Mouse (Mus musculus): Measurements from ENCODE around the gene Kcnma1.

GRCm38 (mm10) chr14:23718667-23719066 is 295.6 kb downstream of the Kcnma1 start:
- TF ChIP-seq POLR2A (IDR thresholded peaks at IDR 0.05; ENCODE audit: control insufficient read depth in 1 of 2, insufficient read depth in 1 of 2, low read depth in 1 of 2, low read length in 2 of 2, poor library complexity in 1 of 2) = no peak
- TF ChIP-seq TBP (IDR thresholded peaks at IDR 0.05; ENCODE audit: low read depth, low read length) = no peak
- TF ChIP-seq CTCF (IDR thresholded peaks at IDR 0.05 in 2 of 3, conservative IDR thresholded peaks at IDR 0.05 in 1 of 3; ENCODE audit: control insufficient read depth in 1 of 3, insufficient read depth in 1 of 3, low read depth in 2 of 3, low read length in 3 of 3, poor library complexity in 1 of 3, severe bottlenecking in 1 of 3) = no peak
- TF ChIP-seq POLR2AphosphoS2 (IDR thresholded peaks at IDR 0.05; ENCODE audit: low read length) = no peak
- TF ChIP-seq USF1 (IDR thresholded peaks at IDR 0.05; ENCODE audit: low read depth, low read length) = no peak
- TF ChIP-seq NELFE (IDR thresholded peaks at IDR 0.05; ENCODE audit: low read depth, low read length) = no peak
- TF ChIP-seq MAFK (IDR thresholded peaks at IDR 0.05; ENCODE audit: borderline replicate concordance, low read depth, low read length) = no peak
- no peak for TF ChIP-seq MEF2A (IDR thresholded peaks at IDR 0.05; ENCODE audit: extremely low read depth, insufficient replicate concordance, low read depth, low read length, poor library complexity, severe bottlenecking)
- no peak for TF ChIP-seq TCF12 (IDR thresholded peaks at IDR 0.05; ENCODE audit: low read depth, low read length)
- no peak for TF ChIP-seq GATA1 (IDR thresholded peaks at IDR 0.05; ENCODE audit: low read depth, low read length)
- TF ChIP-seq HCFC1 (IDR thresholded peaks at IDR 0.05; ENCODE audit: low read depth, low read length) = no peak
- TF ChIP-seq ZC3H11A (IDR thresholded peaks at IDR 0.05; ENCODE audit: low read depth, low read length) = no peak

All from MEL (cell line).